18 mouse cellular contexts compared by ENCODE assay signal in the genomic region with DNA sequence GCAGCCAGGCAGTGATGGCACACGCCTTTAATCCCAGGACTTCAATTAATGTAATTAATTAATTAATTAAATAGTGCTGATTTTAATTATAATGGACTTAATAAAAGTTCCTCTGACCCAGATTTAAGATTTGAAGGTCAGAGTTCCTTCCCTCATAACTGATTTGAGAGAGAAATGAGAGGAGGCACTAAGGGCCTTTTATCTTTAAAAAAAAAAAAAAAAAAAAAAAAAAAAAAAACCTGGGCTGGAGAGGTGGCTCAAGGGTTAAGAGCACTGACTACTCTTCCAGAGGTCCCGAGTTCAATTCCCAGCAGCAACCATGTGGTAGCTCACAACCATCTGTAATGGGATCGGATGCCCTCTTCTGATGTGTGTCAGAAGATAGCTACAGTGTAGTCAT.
"Had no signal": no experiment of that assay in that cellular context is flagged by ENCODE, and none has a peak within 500 bp of the region (broad histone marks: within the 10 kb centered on the region; RNA-seq: fewer than 3 reads in every experiment).

No protein-coding gene starts in this region.

- H3K27ac ChIP-seq: midbrain, embryonic 10.5 days; midbrain, embryonic 12.5 days; neural tube, embryonic 13.5 days; neural tube, embryonic 15.5 days had no signal

- H3K9me3 ChIP-seq: midbrain, embryonic 10.5 days; midbrain, embryonic 12.5 days; neural tube, embryonic 13.5 days; neural tube, embryonic 15.5 days had no signal

- H3K4me1 ChIP-seq: midbrain, embryonic 10.5 days; midbrain, embryonic 12.5 days; neural tube, embryonic 13.5 days; neural tube, embryonic 15.5 days had no signal

- DNase-seq: lung, adult 18-20 months; lung, embryonic 14.5 days; lung, postnatal 10 days; lung, postnatal 4 days; midbrain, embryonic 14.5 days; retina, postnatal 1 day; right cerebral cortex, adult 18-20 months; right cerebral cortex, postnatal 25 days; spleen, adult 18-20 months; thymus, adult 18-20 months; thymus, postnatal 14 days; thymus, postnatal 36 days had no signal

- H3K27me3 ChIP-seq: midbrain, embryonic 12.5 days; neural tube, embryonic 13.5 days; neural tube, embryonic 15.5 days had no signal

- H3K4me2 ChIP-seq: lung, embryonic 14.5 days; midbrain, embryonic 12.5 days; neural tube, embryonic 13.5 days; neural tube, embryonic 15.5 days had no signal

- ATAC-seq: midbrain, embryonic 16.5 days had no signal

- H3K4me3 ChIP-seq: midbrain, embryonic 10.5 days; midbrain, embryonic 12.5 days; myocyte; neural tube, embryonic 13.5 days; neural tube, embryonic 15.5 days had no signal

- H3K9ac ChIP-seq: lung, embryonic 14.5 days; midbrain, embryonic 12.5 days; neural tube, embryonic 13.5 days; neural tube, embryonic 15.5 days had no signal
